Mouse (Mus musculus) forebrain, embryonic 11.5 days (tissue): ENCODE results near the gene Fgf7. TPM values are rescaled to one million over a fixed set of nuclear protein-coding genes. Genes with fewer than 3 reads are reported as not detected.

Experiments used
- ATAC-seq: fragments of 200-750 bp; cut with Nextera tagmentation; replicated peaks from 2 replicates; pipeline ENCODE4 v1.8.0; 2017; ENCODE audit warnings: moderate TSS enrichment; ENCODE audit not compliant: low FRiP score
- DNase-seq: peaks from one replicate; pipeline ENCODE4 v3.0.0-alpha.2; 2017; ENCODE audit warnings: low spot score
- H3K27ac ChIP-seq: fragments of 300-500 bp; sonication (generic); 2 replicates; pipeline ENCODE4 v1.5.1; 2014; ENCODE audit warnings: low read depth, low read length
- H3K27me3 ChIP-seq: fragments of 300-500 bp; sonication (generic); 2 replicates; pipeline ENCODE4 v1.6.1; 2014; ENCODE audit warnings: mild to moderate bottlenecking, low read length, mixed read lengths; ENCODE audit not compliant: control insufficient read depth, insufficient read depth
- H3K36me3 ChIP-seq: fragments of 300-500 bp; sonication (generic); 2 replicates; pipeline ENCODE4 v1.6.1; 2014; ENCODE audit warnings: mild to moderate bottlenecking, low read length, moderate library complexity, mixed read lengths; ENCODE audit not compliant: control insufficient read depth, insufficient read depth
- H3K4me1 ChIP-seq: fragments of 300-500 bp; sonication (generic); replicated peaks from 2 replicates; pipeline ENCODE4 v1.6.1; 2014; ENCODE audit warnings: low read length, mixed read lengths; ENCODE audit not compliant: control insufficient read depth, insufficient read depth
- H3K4me2 ChIP-seq: fragments of 300-500 bp; sonication (generic); 2 replicates; pipeline ENCODE4 v1.6.1; 2014; ENCODE audit warnings: low read depth, mild to moderate bottlenecking, low read length, moderate library complexity, mixed read lengths; ENCODE audit not compliant: severe bottlenecking
- H3K4me3 ChIP-seq: fragments of 300-500 bp; sonication (generic); 2 replicates; pipeline ENCODE4 v1.5.1; 2014; ENCODE audit warnings: low read depth, low read length
- H3K9ac ChIP-seq: fragments of 300-500 bp; sonication (generic); 2 replicates; pipeline ENCODE4 v1.6.1; 2014; ENCODE audit warnings: low read length
- H3K9me3 ChIP-seq: fragments of 300-500 bp; sonication (generic); 2 replicates; pipeline ENCODE4 v1.6.1; 2016; ENCODE audit warnings: low read length, mixed read lengths; ENCODE audit not compliant: control insufficient read depth
- WGBS: fragments of 180-500 bp; shearing (Covaris S2); extraction: QIAGEN DNeasy Blood & Tissue Kit; methylation state at CpG from one replicate; pipeline ENCODE4 v1.1.7; 2014; 5-methylcytosine and 5-hydroxymethylcytosine counted together
- polyA plus RNA-seq: library from polyadenylated mRNA; unstranded; fragments of >200 nt; fragmentation: Nextera tagmentation; extraction: Ambion mirVana; gene quantifications from 2 replicates; pipeline ENCODE4 v1.2.1, GENCODE M21; 2014

Gene Fgf7
- polyA plus RNA-seq, 1 experiment from 2014 or later: 0.37 TPM

- H3K27me3 ChIP-seq: no peaks in the 10 kb centered on the region
- ATAC-seq (no peak), DNase-seq (no peak)
- H3K36me3 ChIP-seq: no peaks in the 10 kb centered on the region
- no peaks in the 10 kb centered on the region for H3K9me3 ChIP-seq
- H3K9ac ChIP-seq: no peak overlapping the region
- WGBS: 87% methylated on average over 8 of the region's 8 CpGs
- peaks cover 2% of the 10 kb centered on the region; the same call in 1 of the 2 replicates for H3K4me1 ChIP-seq
- no peak overlapping the region for H3K27ac ChIP-seq
- H3K4me3 ChIP-seq: no peak overlapping the region
- no peak overlapping the region for H3K4me2 ChIP-seq
Observed at GRCm38 (mm10) chr2:126033114-126033972, 1.1 kb upstream of the Fgf7 start.

- Histone ChIP-seq H3K9ac (no peak overlapping the region), H3K4me1 (peaks cover 3% of the 10 kb centered on the region; the same call in 1 of the 2 replicates), H3K4me3 (no peak overlapping the region), H3K4me2 (no peak overlapping the region), H3K27ac (no peak overlapping the region), H3K27me3 (no peaks in the 10 kb centered on the region), H3K36me3 (no peaks in the 10 kb centered on the region), H3K9me3 (no peaks in the 10 kb centered on the region)
- no peak for ATAC-seq
- WGBS: 86% methylated on average over 15 of the region's 15 CpGs
- DNase-seq: no peak
Observed at GRCm38 (mm10) chr2:126035013-126035770, 734 bp downstream of the Fgf7 start.

- Histone ChIP-seq H3K4me2 (no peak overlapping the region), H3K36me3 (no peaks in the 10 kb centered on the region), H3K9me3 (no peaks in the 10 kb centered on the region), H3K9ac (no peak overlapping the region), H3K4me3 (no peak overlapping the region), H3K27ac (no peak overlapping the region), H3K4me1 (peaks cover 3% of the 10 kb centered on the region; the same call in 1 of the 2 replicates), H3K27me3 (no peaks in the 10 kb centered on the region)
- no peak for DNase-seq
- 91% methylated on average over 4 of the region's 4 CpGs for WGBS
- ATAC-seq: no peak
Observed at GRCm38 (mm10) chr2:126036121-126036520, 1.7 kb downstream of the Fgf7 start.

DNA sequence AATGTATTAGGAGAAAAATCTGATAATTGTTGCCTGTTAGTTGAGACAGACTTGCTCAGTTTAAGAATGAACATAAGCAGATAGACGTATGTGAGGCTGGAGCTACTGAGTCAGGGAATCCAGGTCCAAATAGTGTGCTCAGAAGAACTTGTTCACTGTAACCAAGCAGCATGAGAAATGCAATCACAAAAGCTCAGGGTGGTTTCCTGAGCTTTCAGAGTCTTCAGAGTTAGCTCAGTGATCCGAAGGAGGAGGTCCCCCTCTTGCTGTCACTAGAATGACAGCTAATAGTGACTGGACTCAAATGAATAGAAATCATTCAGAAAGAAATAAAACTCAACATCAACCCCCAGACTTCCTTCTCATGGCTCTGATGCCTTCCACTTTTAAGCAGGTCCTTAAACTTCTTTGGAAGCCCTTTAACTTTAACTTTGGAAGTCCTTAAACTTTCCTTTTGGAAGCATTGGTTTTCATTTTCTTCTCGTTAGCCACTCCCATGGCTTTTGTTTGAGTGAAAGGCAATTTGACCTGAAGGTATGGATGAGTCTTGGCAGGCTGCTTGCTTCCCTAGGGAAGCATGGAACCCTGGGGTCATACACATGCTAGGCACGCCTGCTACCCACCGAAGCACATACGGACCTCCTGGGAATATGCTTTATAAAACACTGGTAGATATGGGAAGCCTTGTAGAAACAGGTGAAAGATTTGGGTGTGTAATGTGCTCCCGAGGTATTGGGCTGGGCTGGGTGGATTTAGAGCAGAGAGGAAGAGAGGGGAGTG, 4.0 kb downstream of the Fgf7 start:
- Histone ChIP-seq H3K4me2 (no peak overlapping the region), H3K27me3 (no peaks in the 10 kb centered on the region), H3K36me3 (no peaks in the 10 kb centered on the region), H3K27ac (no peak overlapping the region), H3K9ac (no peak overlapping the region), H3K4me1 (peaks cover 3% of the 10 kb centered on the region; the same call in 1 of the 2 replicates), H3K4me3 (no peak overlapping the region), H3K9me3 (no peaks in the 10 kb centered on the region)
- DNase-seq: no peak
- WGBS: 63% methylated on average over 7 of the region's 7 CpGs
- ATAC-seq: no peak

GRCm38 (mm10) chr2:126039414-126039891, 5.0 kb downstream of the Fgf7 start:
- WGBS: 79% methylated on average over 4 of the region's 4 CpGs
- H3K4me3 ChIP-seq: no peak overlapping the region
- H3K36me3 ChIP-seq: no peaks in the 10 kb centered on the region
- H3K9me3 ChIP-seq: no peaks in the 10 kb centered on the region
- no peak overlapping the region for H3K4me2 ChIP-seq
- no peak overlapping the region for H3K27ac ChIP-seq
- H3K9ac ChIP-seq: no peak overlapping the region
- H3K27me3 ChIP-seq: no peaks in the 10 kb centered on the region
- DNase-seq: no peak
- peaks cover 5% of the 10 kb centered on the region; the same call in 1 of the 2 replicates for H3K4me1 ChIP-seq
- ATAC-seq: no peak

DNA sequence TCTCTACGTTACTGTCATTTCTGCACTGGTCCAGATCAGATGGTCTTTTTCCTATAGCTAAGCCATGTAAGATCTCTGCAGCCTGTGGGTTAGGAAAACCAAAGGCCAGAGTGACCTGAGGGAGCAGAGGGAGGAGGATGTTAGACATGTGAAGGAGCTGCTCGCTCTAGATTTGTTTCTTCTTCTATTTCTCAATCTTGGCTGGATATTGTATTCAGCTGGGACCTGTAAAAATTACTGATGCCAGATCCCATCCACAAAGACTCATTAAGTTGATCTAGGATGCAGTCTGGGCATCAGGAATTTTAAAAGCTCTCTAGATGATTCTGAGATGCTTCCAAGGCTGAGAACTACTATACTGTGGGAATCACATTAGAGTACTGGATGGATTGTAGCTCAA, 6.2 kb downstream of the Fgf7 start:
- ATAC-seq (no peak), DNase-seq (no peak)
- Histone ChIP-seq H3K9me3 (no peaks in the 10 kb centered on the region), H3K36me3 (no peaks in the 10 kb centered on the region), H3K9ac (no peak overlapping the region), H3K27me3 (no peaks in the 10 kb centered on the region), H3K4me2 (no peak overlapping the region), H3K4me3 (no peak overlapping the region), H3K27ac (no peak overlapping the region), H3K4me1 (peaks cover 5% of the 10 kb centered on the region; the same call in 1 of the 2 replicates)
- 92% methylated on average over 2 of the region's 2 CpGs for WGBS

- H3K4me2 ChIP-seq: no peak overlapping the region
- H3K4me3 ChIP-seq: no peak overlapping the region
- no peak overlapping the region for H3K9ac ChIP-seq
- H3K27me3 ChIP-seq: no peaks in the 10 kb centered on the region
- 90% methylated on average over 6 of the region's 6 CpGs for WGBS
- no peaks in the 10 kb centered on the region for H3K36me3 ChIP-seq
- H3K27ac ChIP-seq: no peak overlapping the region
- no peaks in the 10 kb centered on the region for H3K9me3 ChIP-seq
- peaks cover 5% of the 10 kb centered on the region; the same call in 1 of the 2 replicates for H3K4me1 ChIP-seq
- ATAC-seq (no peak), DNase-seq (no peak)
Observed at GRCm38 (mm10) chr2:126041237-126041636, 6.8 kb downstream of the Fgf7 start.

DNA sequence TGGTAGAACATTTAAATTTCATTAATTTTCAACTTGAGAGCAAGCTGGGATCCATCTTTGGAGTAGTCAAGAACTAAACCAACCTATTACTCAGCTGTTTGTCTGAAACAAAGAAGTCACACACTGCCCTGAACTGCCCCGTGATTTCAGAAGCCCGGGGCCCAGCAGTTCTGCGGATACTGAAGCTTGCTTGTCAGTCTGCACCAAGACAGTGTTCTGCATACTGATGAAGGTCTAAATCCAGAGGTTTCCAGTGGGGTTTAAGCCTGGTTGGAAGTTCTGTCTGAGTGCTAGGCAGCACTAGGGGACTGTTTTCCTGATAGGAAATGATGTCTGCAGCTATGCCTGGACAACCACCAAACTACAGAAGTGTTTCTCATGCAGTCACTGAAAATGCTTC, 8.2 kb downstream of the Fgf7 start:
- ATAC-seq (peak; percentile 47; the same call in 1 of the 2 replicates), DNase-seq (no peak)
- Histone ChIP-seq H3K36me3 (no peaks in the 10 kb centered on the region), H3K27ac (no peak overlapping the region), H3K27me3 (no peaks in the 10 kb centered on the region), H3K4me1 (peaks cover 5% of the 10 kb centered on the region; the same call in 1 of the 2 replicates), H3K9ac (no peak overlapping the region), H3K4me2 (no peak overlapping the region), H3K4me3 (no peak overlapping the region), H3K9me3 (no peaks in the 10 kb centered on the region)
- 55% methylated on average over 3 of the region's 3 CpGs for WGBS
